Mouse (Mus musculus) megakaryocyte, embryonic 14.5 days (primary cell): ENCODE measurements around the gene Csnk1g2.

Experiments
- FLI1 ChIP-seq: IDR thresholded peaks from 2 replicates; pipeline ENCODE4 v1.6.1; 2012; ENCODE audit warnings: low read length, inconsistent platforms, mixed read lengths
- GATA1 ChIP-seq: IDR thresholded peaks from 3 replicates; pipeline ENCODE4 v1.6.1; 2012; ENCODE audit warnings: mixed read lengths, low read length, inconsistent platforms, borderline replicate concordance

- TF ChIP-seq GATA1: no peak
- TF ChIP-seq FLI1: no peak
Observed at GRCm38 (mm10) chr10:80585581-80585980, 37.1 kb upstream of the Csnk1g2 start.
